Mouse (Mus musculus) neural tube, embryonic 12.5 days (tissue): ENCODE measurements around the gene Spon2. TPM values are rescaled to one million over a fixed set of nuclear protein-coding genes. Genes with fewer than 3 reads are reported as not detected.

ENCODE experiments used
- polyA plus RNA-seq: library from polyadenylated mRNA; unstranded; fragments of >200 nt; fragmentation: Nextera tagmentation; extraction: Ambion mirVana; gene quantifications from 2 replicates; pipeline ENCODE4 v1.2.1, GENCODE M21; 2016

Gene Spon2
- polyA plus RNA-seq, 1 experiment from 2014 or later = 2.1 TPM

Other genes with a start within 250 kb of the Spon2 start
- 507 and 538 TPM in 2 replicates for gene Ywhah, start 199.6 kb downstream of the Spon2 start, polyA plus RNA-seq
- 0.04 TPM in 1 of 2 replicates, not detected in the other for gene Slc5a1, start 114.2 kb downstream of the Spon2 start, polyA plus RNA-seq
- gene Ctbp1, start 56.5 kb upstream of the Spon2 start, polyA plus RNA-seq = 569 and 584 TPM in 2 replicates
- 124 and 125 TPM in 2 replicates for gene Maea, start 117.1 kb upstream of the Spon2 start, polyA plus RNA-seq
- gene Uvssa, start 160.1 kb upstream of the Spon2 start, polyA plus RNA-seq = 8.5 and 8.7 TPM in 2 replicates
- gene Nkx1-1, start 215.5 kb upstream of the Spon2 start, polyA plus RNA-seq = 2.2 and 2.8 TPM in 2 replicates